Mouse (Mus musculus) ovary, postnatal 14 days (tissue): ENCODE measurements around the gene Arl15.

Source experiments
- DNase-seq: peaks from one replicate; pipeline ENCODE4 v3.0.0; 2022; ENCODE audit warnings: low spot score

The Arl15 gene

GRCm38 (mm10) chr13:113990247-113990646 lies 195.9 kb downstream of the Arl15 start:
- no peak for DNase-seq

DNA sequence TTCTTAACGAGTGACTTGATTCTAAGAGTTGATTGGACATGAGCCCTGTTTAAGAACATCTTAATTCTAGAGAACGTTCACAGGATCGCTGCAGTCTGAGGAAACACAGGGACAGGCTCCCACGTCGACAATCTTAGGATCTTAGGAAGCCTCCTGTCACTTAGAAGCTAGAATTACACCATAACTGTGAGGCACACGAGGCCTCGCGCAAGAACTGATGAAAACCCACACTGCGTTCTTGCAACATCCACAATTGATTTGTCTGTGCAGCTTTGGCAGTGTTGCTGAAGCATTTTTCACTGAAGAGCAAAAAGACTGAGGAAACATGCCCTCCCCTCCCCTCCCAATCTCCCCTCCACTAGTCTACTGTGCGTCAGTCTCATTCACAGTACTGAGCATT lies 196.4 kb downstream of the Arl15 start:
- no peak for DNase-seq

DNA sequence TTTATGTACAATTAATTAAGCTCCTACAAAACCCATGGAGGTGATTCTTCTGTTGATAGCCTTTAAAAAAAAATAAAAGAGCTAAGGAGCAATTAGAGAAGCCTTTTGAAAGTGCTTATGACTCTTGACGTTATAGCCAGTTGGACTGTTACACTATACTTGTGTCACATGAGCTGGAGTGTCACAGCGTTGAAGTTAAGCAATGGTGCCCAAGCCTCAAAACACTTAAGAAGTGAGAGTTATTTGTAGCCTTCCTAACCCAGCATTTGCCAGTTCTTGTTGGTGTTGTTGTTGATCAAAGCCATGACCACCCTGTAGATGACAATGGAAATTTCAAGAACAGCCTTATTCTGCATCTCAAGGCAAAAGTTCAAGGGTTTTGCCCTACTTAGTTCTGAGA lies 198.8 kb downstream of the Arl15 start:
- no peak for DNase-seq

DNA sequence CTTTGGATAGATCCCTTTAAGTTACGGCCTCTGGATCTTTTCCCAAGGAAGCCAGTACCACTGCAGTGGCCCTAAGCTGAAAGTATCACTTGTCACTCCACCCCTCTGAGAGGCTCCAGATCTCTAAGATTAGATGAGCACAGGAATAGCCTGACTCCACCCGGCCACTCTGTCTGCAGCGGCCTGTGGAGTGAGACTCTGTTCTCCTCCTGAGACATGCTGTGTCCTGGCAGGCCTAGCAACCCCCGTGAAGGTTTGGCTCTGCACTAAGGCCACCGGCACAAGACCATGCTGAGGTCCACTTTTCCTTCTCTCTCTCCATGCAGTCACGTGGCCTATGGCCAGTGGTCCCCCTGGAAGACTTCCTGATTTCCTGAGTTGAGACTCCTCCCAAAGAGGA lies 200.3 kb downstream of the Arl15 start:
- DNase-seq, result no peak

DNA sequence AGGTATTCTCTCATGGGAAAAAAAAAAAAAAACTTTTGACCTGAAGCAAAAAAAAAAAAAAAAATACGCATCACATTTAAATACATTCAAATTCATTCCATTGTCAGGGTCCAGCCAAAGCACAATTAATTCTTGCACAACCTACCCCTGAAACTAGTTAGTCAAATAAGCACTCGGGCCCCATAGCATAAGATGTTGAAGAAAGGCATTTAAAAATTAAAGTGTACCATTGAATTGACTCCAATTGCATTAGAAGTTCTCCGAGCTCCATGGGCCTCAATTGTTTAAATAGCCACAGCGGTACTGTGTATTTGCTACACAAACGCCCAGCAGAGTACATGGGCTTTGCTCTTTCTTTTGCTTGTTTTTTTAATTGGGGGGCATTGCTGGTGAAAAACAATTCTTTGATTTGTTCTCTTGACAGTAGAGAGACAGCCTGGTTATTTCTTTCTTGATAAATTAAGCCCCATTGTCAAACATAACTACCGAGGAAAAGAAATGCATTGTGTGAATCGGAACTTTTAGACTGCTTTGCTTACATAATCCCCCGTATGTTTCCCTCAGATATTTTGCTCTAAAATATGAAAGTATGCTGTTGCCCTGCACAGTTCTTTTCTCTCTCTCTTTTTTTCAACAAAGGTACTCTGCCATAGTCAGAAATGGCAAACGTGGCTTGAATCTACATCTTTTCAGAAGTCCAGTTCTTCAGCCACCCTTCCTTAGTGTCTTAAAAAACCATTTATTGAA lies 201.4 kb downstream of the Arl15 start:
- no peak for DNase-seq

DNA sequence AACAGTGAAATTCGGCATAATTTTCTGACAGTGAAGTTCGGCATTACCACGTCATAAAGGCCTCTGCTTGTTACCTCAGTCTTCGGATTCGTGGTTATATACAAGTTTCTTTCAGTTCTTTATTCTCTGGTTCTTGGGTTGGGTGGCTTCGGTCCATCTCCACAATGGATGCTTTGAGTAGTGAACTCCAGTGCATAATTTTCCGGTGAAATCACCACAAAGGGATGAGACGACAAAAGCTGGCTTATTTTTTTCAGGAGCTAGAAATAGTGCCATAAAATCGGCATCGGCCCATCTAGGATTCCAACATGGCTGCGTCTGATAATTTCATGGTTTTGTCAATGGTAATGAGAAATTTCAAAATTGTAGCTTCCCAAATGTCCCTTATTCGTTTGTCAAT lies 204.5 kb downstream of the Arl15 start:
- no peak for DNase-seq

DNA sequence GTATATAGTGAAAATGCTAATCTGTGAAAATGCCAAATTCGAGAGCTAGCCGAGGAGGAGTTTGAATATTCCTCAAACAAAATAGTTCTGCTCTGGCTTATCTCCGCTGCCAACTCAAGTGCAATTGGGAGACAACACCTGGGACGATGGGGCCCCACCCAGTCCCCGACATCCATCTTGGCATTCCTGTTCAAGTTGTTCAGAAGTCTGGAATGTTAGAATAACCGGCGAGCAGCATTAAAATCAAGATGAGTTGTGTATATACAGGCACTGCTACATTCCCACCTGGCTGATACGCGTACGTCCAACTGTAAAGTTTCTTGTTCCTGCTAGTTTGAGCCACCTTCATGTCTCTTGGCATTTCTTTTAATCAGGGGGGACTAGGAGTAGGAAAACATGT lies 209.2 kb downstream of the Arl15 start:
- no peak for DNase-seq

GRCm38 (mm10) chr13:114004191-114004590 lies 209.9 kb downstream of the Arl15 start:
- DNase-seq, result no peak

DNA sequence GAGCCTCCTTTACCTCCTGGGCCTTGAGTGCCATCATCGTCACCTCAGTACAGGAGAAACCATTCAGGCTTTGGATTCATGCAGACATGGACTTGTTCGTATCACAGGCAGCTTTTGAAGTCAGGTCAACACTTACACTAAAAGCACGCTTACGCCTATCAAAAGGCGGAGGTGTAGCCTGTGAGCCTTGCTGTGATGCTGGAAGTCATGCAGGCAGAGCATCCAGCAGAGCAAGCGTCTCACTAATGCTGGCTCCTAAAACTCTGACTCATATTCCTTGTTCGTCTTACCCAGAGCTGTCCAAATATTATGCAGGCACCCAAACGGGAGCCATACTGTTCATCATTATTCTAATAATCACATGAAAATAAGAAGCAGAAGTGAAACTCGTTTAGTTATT lies 215.5 kb downstream of the Arl15 start:
- DNase-seq, result no peak

- no peak for DNase-seq
Measured at GRCm38 (mm10) chr13:114010521-114010920, 216.2 kb downstream of the Arl15 start.

GRCm38 (mm10) chr13:114011019-114011418 lies 216.7 kb downstream of the Arl15 start:
- DNase-seq, result no peak

- no peak for DNase-seq
Measured at GRCm38 (mm10) chr13:114017928-114018327, 223.6 kb downstream of the Arl15 start.

DNA sequence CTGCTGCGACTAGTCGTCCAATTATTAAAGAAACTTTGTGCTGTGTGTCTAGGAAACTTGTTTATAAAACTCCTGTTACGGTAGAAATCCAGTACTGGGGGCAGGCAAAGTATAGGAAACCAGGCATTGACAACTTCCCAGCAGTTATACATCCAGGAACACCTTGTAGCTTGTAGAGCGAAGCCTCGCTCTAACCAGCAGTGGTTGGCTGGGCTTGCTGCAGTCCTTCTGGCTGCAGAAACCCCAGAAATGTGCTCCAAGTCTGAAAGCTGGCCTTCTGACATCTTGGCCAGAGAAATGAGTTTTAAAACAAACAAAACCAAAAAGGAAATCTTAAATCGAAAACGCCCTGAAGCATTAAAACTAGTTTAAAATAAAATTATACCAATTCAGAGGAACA lies 229.2 kb downstream of the Arl15 start:
- no peak for DNase-seq

DNA sequence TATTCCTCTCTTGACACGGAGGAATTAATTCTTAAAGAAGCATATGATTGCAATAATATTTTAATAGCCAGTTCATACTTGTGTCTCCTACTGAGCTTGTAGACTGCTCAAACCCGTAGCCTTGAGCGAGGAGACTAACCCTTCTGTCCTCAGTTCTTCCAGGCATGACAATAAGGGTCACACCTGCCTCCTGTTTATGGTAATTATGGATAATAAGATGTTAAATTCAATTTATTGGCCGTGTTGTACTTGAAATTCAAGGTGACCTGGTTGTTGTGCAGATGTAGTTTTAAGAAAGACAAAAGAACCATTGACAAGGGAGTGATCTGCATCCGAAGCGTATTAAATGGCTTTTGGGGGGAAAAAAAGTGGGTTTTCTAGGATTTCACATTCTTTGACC lies 232.0 kb downstream of the Arl15 start:
- DNase-seq, result no peak

DNA sequence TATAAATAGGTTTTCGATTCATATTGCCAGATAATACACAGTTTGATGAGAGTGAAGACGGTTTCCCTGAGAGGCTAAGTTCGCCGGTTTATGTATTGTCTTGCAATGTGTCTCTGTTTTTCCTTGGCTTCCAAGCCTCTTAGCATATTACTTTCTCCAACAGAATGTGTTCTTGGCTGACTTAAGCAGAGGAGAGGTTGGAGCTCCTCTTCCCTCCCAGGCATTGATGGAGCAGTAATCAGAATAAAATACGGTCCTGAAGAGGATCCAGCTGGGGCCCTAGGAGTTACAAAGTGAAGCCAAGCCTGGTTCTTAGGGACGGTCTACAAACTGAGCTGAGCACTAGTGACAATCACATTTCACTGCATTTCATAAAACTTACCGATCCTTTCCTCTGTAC lies 232.4 kb downstream of the Arl15 start:
- no peak for DNase-seq

DNA sequence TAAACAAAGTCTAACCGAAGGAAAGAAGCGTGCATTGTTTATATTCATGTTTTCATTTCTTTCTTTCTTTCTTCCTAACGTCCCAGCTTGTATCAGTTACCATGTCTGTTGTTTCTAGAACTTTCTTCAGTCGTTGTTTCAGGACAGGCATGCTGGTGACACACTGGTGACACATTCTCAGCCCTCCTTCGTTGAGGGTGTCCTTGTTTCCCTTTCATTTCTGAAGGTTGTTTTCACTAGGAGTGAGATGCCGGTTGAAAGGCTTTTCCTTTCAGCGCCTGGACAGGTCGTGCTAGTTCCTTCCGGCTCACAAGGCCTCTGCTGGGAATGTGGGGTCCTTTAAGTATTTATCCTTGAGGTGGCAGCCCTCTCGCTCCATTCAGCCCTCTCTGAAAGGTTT lies 253.8 kb downstream of the Arl15 start:
- DNase-seq, result no peak

DNA sequence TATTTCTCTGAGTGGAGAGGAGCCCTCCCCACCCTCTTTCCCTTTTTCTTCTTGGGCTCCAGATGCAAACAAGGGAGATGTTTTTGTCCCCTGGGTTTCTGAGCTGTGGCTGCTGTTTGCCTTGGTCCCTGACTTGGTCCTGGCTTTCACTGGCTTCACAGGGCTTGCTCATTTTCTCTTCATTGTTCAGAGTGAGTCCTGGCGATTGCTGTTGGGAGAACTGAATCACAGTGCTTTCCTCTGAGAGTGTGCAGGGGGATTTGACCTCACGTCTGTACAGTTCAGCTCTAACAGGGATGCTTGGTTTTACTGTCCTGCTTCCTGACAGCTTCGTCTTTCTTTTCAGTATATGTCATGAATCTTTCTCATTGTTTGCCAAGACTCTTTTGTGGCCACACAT lies 254.4 kb downstream of the Arl15 start:
- DNase-seq, result no peak

- DNase-seq, result no peak
Measured at GRCm38 (mm10) chr13:114051151-114051850, 257.0 kb downstream of the Arl15 start.

GRCm38 (mm10) chr13:114052426-114053205 lies 258.3 kb downstream of the Arl15 start:
- DNase-seq, result no peak

DNA sequence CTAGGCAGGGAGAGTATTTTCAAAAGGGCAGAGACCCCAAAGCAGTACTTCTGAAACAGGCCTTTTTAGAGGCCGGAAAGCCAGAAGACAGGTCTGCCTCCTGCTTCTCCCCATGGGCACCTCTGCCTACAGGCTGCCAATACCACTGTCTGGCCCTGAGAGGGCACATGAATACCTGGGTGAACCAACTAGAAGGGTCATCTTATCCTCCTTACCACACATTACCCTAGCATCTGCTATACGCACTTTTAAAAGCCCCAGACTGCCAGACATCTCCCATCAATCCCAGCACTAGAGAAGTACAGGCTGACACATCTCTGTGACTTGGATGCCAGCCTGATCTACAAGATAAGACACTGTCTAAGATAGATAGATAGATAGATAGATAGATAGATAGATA lies 259.0 kb downstream of the Arl15 start:
- DNase-seq, result no peak

DNA sequence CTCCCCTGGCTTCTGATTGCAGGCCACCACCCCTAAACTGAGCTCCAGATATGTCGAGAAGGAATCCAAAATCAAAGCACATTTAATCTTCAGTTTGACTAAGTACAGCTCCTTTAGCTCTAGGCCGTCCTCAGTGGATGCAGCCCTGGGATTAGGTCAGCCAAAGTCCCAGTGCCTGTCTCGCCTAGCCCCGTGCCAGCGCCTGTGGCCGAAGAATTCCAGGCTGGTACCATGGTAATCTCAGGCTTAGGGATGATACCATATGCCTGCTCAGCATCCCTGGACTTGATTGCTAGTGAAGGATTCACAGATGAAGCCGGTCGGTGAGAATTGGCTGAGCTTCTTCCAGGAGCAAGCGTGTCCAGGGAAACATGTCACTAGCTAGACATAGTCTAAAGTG lies 261.4 kb downstream of the Arl15 start:
- no peak for DNase-seq

GRCm38 (mm10) chr13:114060258-114060657 lies 266.0 kb downstream of the Arl15 start:
- no peak for DNase-seq

GRCm38 (mm10) chr13:114061234-114061633 lies 266.9 kb downstream of the Arl15 start:
- DNase-seq, result no peak
